ENCODE assay signal across 21 mouse cellular contexts in genomic region chr13:94870461-94871186, GRCm38 (mm10). TPM values are rescaled to one million over a fixed set of nuclear protein-coding genes. Genes with fewer than 3 reads are reported as not detected.
DNase-seq lines count a peak whose midpoint lies in the region; ATAC-seq and TF ChIP-seq lines count a peak whose summit lies in the region.
"Had no signal": no experiment of that assay in that cellular context is flagged by ENCODE, and none has a peak within 500 bp of the region (broad histone marks: within the 10 kb centered on the region; RNA-seq: fewer than 3 reads in every experiment).

No protein-coding gene starts in this region.

- no peak for ATAC-seq in forebrain, postnatal 0 days
- ATAC-seq in forebrain, embryonic 12.5 days (ENCODE audit: low FRiP score), result no peak
- ATAC-seq in neural tube, embryonic 15.5 days (ENCODE audit: low FRiP score), result no peak
- no peak for ATAC-seq in hindbrain, embryonic 13.5 days (ENCODE audit: low FRiP score)
- ATAC-seq: intestine, postnatal 0 days had no signal

- 2% methylated on average over 21 of the region's 21 CpGs for WGBS in forebrain, postnatal 0 days
- under 1% methylated on average over 21 of the region's 21 CpGs for WGBS in forebrain, embryonic 12.5 days
- WGBS in neural tube, embryonic 15.5 days, result under 1% methylated on average over 21 of the region's 21 CpGs
- WGBS in hindbrain, embryonic 13.5 days, result under 1% methylated on average over 21 of the region's 21 CpGs

- H3K27me3 ChIP-seq in forebrain, postnatal 0 days (ENCODE audit: insufficient read depth, low read length), result peaks cover 84% of the 10 kb centered on the region
- H3K27me3 ChIP-seq in forebrain, embryonic 12.5 days, result peaks cover 93% of the 10 kb centered on the region
- H3K27me3 ChIP-seq in neural tube, embryonic 15.5 days (replicated peaks), result peaks cover 89% of the 10 kb centered on the region
- H3K27me3 ChIP-seq in hindbrain, embryonic 13.5 days, result peaks cover 96% of the 10 kb centered on the region

- H3K4me2 ChIP-seq in forebrain, postnatal 0 days (ENCODE audit: low read depth), result no peak overlapping the region
- no peak overlapping the region for H3K4me2 ChIP-seq in forebrain, embryonic 12.5 days
- no peak overlapping the region for H3K4me2 ChIP-seq in neural tube, embryonic 15.5 days
- no peak overlapping the region for H3K4me2 ChIP-seq in hindbrain, embryonic 13.5 days
- H3K4me2 ChIP-seq: heart, embryonic 13.5 days; limb, embryonic 12.5 days; liver, embryonic 13.5 days; lung, embryonic 15.5 days had no signal

- H3K9me3 ChIP-seq in forebrain, postnatal 0 days (ENCODE audit: low read length), result no peaks in the 10 kb centered on the region
- no peaks in the 10 kb centered on the region for H3K9me3 ChIP-seq in forebrain, embryonic 12.5 days
- no peaks in the 10 kb centered on the region for H3K9me3 ChIP-seq in neural tube, embryonic 15.5 days (replicated peaks)
- no peaks in the 10 kb centered on the region for H3K9me3 ChIP-seq in hindbrain, embryonic 13.5 days
- H3K9me3 ChIP-seq: heart, embryonic 13.5 days; limb, embryonic 12.5 days; liver, embryonic 13.5 days; lung, embryonic 15.5 days had no signal

- no peak overlapping the region for H3K27ac ChIP-seq in forebrain, postnatal 0 days (ENCODE audit: low read depth, low read length)
- H3K27ac ChIP-seq in forebrain, embryonic 12.5 days, result no peak overlapping the region
- no peak overlapping the region for H3K27ac ChIP-seq in neural tube, embryonic 15.5 days (replicated peaks)
- peak overlapping the region; percentile 18; the same call in 1 of the 2 replicates for H3K27ac ChIP-seq in hindbrain, embryonic 13.5 days
- H3K27ac ChIP-seq: heart, embryonic 13.5 days; left cerebral cortex, adult 2 months; limb, embryonic 12.5 days; liver, embryonic 13.5 days; lung, embryonic 15.5 days had no signal

- H3K4me1 ChIP-seq in forebrain, postnatal 0 days (ENCODE audit: insufficient read depth), result peaks cover 5% of the 10 kb centered on the region; the same call in 1 of the 2 replicates
- H3K4me1 ChIP-seq in forebrain, embryonic 12.5 days, result peaks cover 21% of the 10 kb centered on the region
- peaks cover 17% of the 10 kb centered on the region for H3K4me1 ChIP-seq in neural tube, embryonic 15.5 days
- peaks cover 19% of the 10 kb centered on the region for H3K4me1 ChIP-seq in hindbrain, embryonic 13.5 days (replicated peaks)

- no peak overlapping the region for H3K4me3 ChIP-seq in forebrain, postnatal 0 days (ENCODE audit: low read depth, low read length)
- no peak overlapping the region for H3K4me3 ChIP-seq in forebrain, embryonic 12.5 days (replicated peaks)
- H3K4me3 ChIP-seq in neural tube, embryonic 15.5 days (replicated peaks), result no peak overlapping the region
- H3K4me3 ChIP-seq in hindbrain, embryonic 13.5 days, result no peak overlapping the region
- H3K4me3 ChIP-seq: heart, embryonic 13.5 days; left cerebral cortex, adult 2 months; limb, embryonic 12.5 days; liver, embryonic 13.5 days; lung, embryonic 15.5 days had no signal

- H3K9ac ChIP-seq in forebrain, postnatal 0 days, result no peak overlapping the region
- H3K9ac ChIP-seq in forebrain, embryonic 12.5 days, result no peak overlapping the region
- no peak overlapping the region for H3K9ac ChIP-seq in neural tube, embryonic 15.5 days (replicated peaks)
- no peak overlapping the region for H3K9ac ChIP-seq in hindbrain, embryonic 13.5 days
- H3K9ac ChIP-seq: heart, embryonic 13.5 days; limb, embryonic 12.5 days; liver, embryonic 13.5 days; lung, embryonic 15.5 days had no signal

- H3K36me3 ChIP-seq in forebrain, postnatal 0 days (ENCODE audit: insufficient read depth), result no peaks in the 10 kb centered on the region
- no peaks in the 10 kb centered on the region for H3K36me3 ChIP-seq in forebrain, embryonic 12.5 days (replicated peaks)
- H3K36me3 ChIP-seq in neural tube, embryonic 15.5 days, result no peaks in the 10 kb centered on the region
- H3K36me3 ChIP-seq in hindbrain, embryonic 13.5 days, result no peaks in the 10 kb centered on the region
- H3K36me3 ChIP-seq: heart, embryonic 13.5 days; limb, embryonic 12.5 days; liver, embryonic 13.5 days; lung, embryonic 15.5 days had no signal

- peak; percentile 48 for DNase-seq in forebrain, postnatal 0 days
- DNase-seq in neural tube, embryonic 10.5 days (ENCODE audit: extremely low spot score, low spot score), result peak; percentile 65
- no peak for DNase-seq in left cerebral cortex, adult 18-20 months (ENCODE audit: low spot score in 2 of 2)
- DNase-seq in frontal cortex, postnatal 25 days (ENCODE audit: low spot score in 2 of 2), result no peak
- DNase-seq: adrenal gland, postnatal 10 days; kidney, postnatal 10 days; liver, embryonic 13.5 days; right cerebral cortex, postnatal 4 days; thymus, postnatal 14 days had no signal

- TF ChIP-seq CTCF in forebrain, postnatal 0 days (IDR thresholded peaks at IDR 0.05; ENCODE audit: low read depth), result no peak

RNA-seq across cellular contexts. Expression of gene Otp, which starts 4.8 kb away (rescaled TPM):
- total RNA-seq in forebrain, postnatal 0 days (2014; rRNA removed), result 1.1 and 4.3 TPM in 2 replicates
- 0.57 and 1.5 TPM in 2 replicates for polyA plus RNA-seq in forebrain, postnatal 0 days (2015; fragmentation: Nextera tagmentation; extraction: Ambion mirVana)
- polyA plus RNA-seq in forebrain, embryonic 12.5 days (2016; fragmentation: Nextera tagmentation; extraction: Ambion mirVana), result 6.0 and 7.1 TPM in 2 replicates
- polyA plus RNA-seq in neural tube, embryonic 15.5 days (2015; fragmentation: Nextera tagmentation; extraction: Ambion mirVana), result 6.9 and 7.0 TPM in 2 replicates
- polyA plus RNA-seq in hindbrain, embryonic 13.5 days (2015; fragmentation: Nextera tagmentation; extraction: Ambion mirVana), result 10.0 and 14.1 TPM in 2 replicates
- total RNA-seq in left cerebral cortex, adult 18-20 months (2021), result under 1 TPM in 1 of 2 experiments, not detected in 1; 0.12 TPM
- total RNA-seq: adrenal gland, postnatal 10 days; gastrocnemius, postnatal 4 days; heart, postnatal 36 days; layer of hippocampus, adult 8-10 months; megakaryocyte, adult 5-6 weeks had no signal
- polyA plus RNA-seq: heart, embryonic 13.5 days; intestine, postnatal 0 days; limb, embryonic 12.5 days; liver, embryonic 13.5 days; lung, embryonic 15.5 days had no signal

Comparison
In these comparisons a context has a peak if more than half of its experiments do, and no peak if none do; other contexts are left out.
1. DNase-seq: peak in forebrain, postnatal 0 days (single experiment) and neural tube, embryonic 10.5 days (single experiment); none in left cerebral cortex, adult 18-20 months (0 of 2) and frontal cortex, postnatal 25 days (0 of 2).